Mouse (Mus musculus) midbrain, embryonic 16.5 days (tissue): Measurements from ENCODE around the gene Rtp1. TPM values are rescaled to one million over a fixed set of nuclear protein-coding genes. Genes with fewer than 3 reads are reported as not detected.

Source experiments
- ATAC-seq: fragments of 200-750 bp; cut with Nextera tagmentation; 2 replicates; pipeline ENCODE4 v1.8.0; 2017; ENCODE audit warnings: moderate TSS enrichment
- H3K27ac ChIP-seq: fragments of 300-500 bp; sonication (generic); 2 replicates; pipeline ENCODE4 v1.5.1; 2014; ENCODE audit warnings: mild to moderate bottlenecking, low read length, mixed read lengths
- H3K27me3 ChIP-seq: fragments of 300-500 bp; sonication (generic); 2 replicates; pipeline ENCODE4 v1.6.1; 2014; ENCODE audit warnings: low read depth, low read length, mixed read lengths; ENCODE audit not compliant: control insufficient read depth, insufficient read depth
- H3K36me3 ChIP-seq: fragments of 300-500 bp; sonication (generic); 2 replicates; pipeline ENCODE4 v1.6.1; 2014; ENCODE audit warnings: mild to moderate bottlenecking, low read length, moderate library complexity, mixed read lengths; ENCODE audit not compliant: control insufficient read depth, insufficient read depth
- H3K4me1 ChIP-seq: fragments of 300-500 bp; sonication (generic); 2 replicates; pipeline ENCODE4 v1.6.1; 2014; ENCODE audit warnings: mild to moderate bottlenecking, low read length, mixed read lengths; ENCODE audit not compliant: control insufficient read depth, insufficient read depth
- H3K4me2 ChIP-seq: fragments of 300-500 bp; sonication (generic); 2 replicates; pipeline ENCODE4 v1.6.1; 2014; ENCODE audit warnings: mild to moderate bottlenecking, low read length, mixed read lengths
- H3K4me3 ChIP-seq: fragments of 300-500 bp; sonication (generic); 2 replicates; pipeline ENCODE4 v1.5.1; 2014; ENCODE audit warnings: low read depth, mild to moderate bottlenecking, low read length, moderate library complexity, mixed read lengths
- H3K9ac ChIP-seq: fragments of 300-500 bp; sonication (generic); 2 replicates; pipeline ENCODE4 v1.6.1; 2014; ENCODE audit warnings: low read depth, low read length, mixed read lengths
- H3K9me3 ChIP-seq: fragments of 300-500 bp; sonication (generic); replicated peaks from 2 replicates; pipeline ENCODE4 v1.6.1; 2014; ENCODE audit warnings: mild to moderate bottlenecking, low read length, mixed read lengths; ENCODE audit not compliant: control insufficient read depth, poor library complexity, severe bottlenecking
- WGBS: fragments of 180-500 bp; shearing (Covaris S2); extraction: QIAGEN DNeasy Blood & Tissue Kit; methylation state at CpG from one replicate; pipeline ENCODE4 v1.1.7; 2014; 5-methylcytosine and 5-hydroxymethylcytosine counted together
- polyA plus RNA-seq: library from polyadenylated mRNA; unstranded; fragments of >200 nt; fragmentation: Nextera tagmentation; extraction: Ambion mirVana; gene quantifications from 2 replicates; pipeline ENCODE4 v1.2.1, GENCODE M21; 2015

The Rtp1 gene
- polyA plus RNA-seq: 0.13 and 0.25 TPM in 2 replicates

GRCm38 (mm10) chr16:23428647-23429319 lies at the start of gene Rtp1:
TSS of gene Rtp1 (plus strand) at chr16:23429133.
- H3K27ac ChIP-seq: no peak within 1 kb of the TSS
- H3K9ac ChIP-seq: no peak within 1 kb of the TSS
- H3K9me3 ChIP-seq: no peaks in the 10 kb centered on the region
- no peak for ATAC-seq
- no peak within 1 kb of the TSS for H3K4me2 ChIP-seq
- H3K4me3 ChIP-seq: no peak within 1 kb of the TSS
- H3K4me1 ChIP-seq: no peaks in the 10 kb centered on the region
- WGBS: 78% methylated on average over 7 of the region's 7 CpGs
- no peaks in the 10 kb centered on the region for H3K27me3 ChIP-seq
- no peaks in the 10 kb centered on the region for H3K36me3 ChIP-seq

- Histone ChIP-seq H3K4me1 (no peaks in the 10 kb centered on the region), H3K36me3 (no peaks in the 10 kb centered on the region), H3K27me3 (no peaks in the 10 kb centered on the region), H3K27ac (no peak overlapping the region), H3K4me3 (no peak overlapping the region), H3K9me3 (no peaks in the 10 kb centered on the region), H3K4me2 (no peak overlapping the region), H3K9ac (no peak overlapping the region)
- no peak for ATAC-seq
- WGBS: 85% methylated on average over 3 of the region's 3 CpGs
These were observed 49.2 kb upstream of the Rtp1 start for GRCm38 (mm10) chr16:23379536-23380230.

- Histone ChIP-seq H3K9me3 (no peaks in the 10 kb centered on the region; the same call in 1 of the 2 replicates), H3K27ac (no peak overlapping the region), H3K36me3 (no peaks in the 10 kb centered on the region), H3K4me3 (no peak overlapping the region), H3K4me2 (no peak overlapping the region), H3K9ac (no peak overlapping the region), H3K27me3 (no peaks in the 10 kb centered on the region), H3K4me1 (no peaks in the 10 kb centered on the region)
- ATAC-seq: no peak
These were observed 44.6 kb upstream of the Rtp1 start for GRCm38 (mm10) chr16:23384304-23384703.

DNA sequence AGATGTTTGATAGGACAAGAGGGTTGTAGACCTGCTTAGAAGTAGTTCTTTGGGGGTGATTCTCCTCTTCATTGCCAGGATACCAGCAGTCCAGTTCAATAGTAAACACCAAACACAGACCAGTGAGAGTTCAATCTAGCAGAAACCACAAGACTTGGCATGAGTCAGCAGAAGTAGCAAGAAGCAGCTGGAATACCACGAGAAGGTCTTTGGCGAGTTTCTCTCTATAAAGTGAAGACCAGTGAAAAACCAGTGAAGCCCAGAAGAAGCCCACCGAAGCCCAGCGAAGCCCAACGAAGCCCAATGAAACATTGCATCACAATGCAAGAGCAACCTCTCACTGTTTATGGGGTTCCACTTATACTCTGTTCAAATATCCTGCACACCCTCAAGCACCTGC lies 31.0 kb upstream of the Rtp1 start:
- Histone ChIP-seq H3K36me3 (no peaks in the 10 kb centered on the region), H3K9me3 (no peaks in the 10 kb centered on the region), H3K27me3 (no peaks in the 10 kb centered on the region), H3K4me2 (no peak overlapping the region), H3K9ac (no peak overlapping the region), H3K27ac (no peak overlapping the region), H3K4me1 (no peaks in the 10 kb centered on the region), H3K4me3 (no peak overlapping the region)
- ATAC-seq: no peak
- 93% methylated on average over 5 of the region's 5 CpGs for WGBS

DNA sequence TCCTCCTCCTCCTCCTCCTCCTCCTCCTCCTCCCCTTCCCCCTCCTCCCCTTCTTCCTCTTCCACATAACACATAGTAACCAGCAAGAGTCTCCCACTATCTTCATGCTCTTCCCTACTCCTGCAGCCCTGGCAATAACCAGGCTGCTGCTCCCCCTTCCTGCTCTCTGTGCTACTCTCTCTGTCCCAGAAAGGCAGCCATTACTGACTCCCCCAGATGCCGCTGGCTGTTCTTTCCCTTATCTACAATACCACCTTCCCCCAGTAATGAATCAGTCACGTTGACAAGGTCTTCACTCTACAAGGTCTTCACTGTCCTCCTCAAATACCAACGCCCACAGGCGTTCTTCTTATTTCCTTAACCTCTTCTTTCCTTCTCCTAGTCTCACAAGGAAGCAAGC lies 27.5 kb upstream of the Rtp1 start:
- Histone ChIP-seq H3K4me1 (no peaks in the 10 kb centered on the region), H3K27me3 (no peaks in the 10 kb centered on the region), H3K4me3 (no peak overlapping the region), H3K36me3 (no peaks in the 10 kb centered on the region), H3K4me2 (no peak overlapping the region), H3K9ac (no peak overlapping the region), H3K27ac (no peak overlapping the region), H3K9me3 (no peaks in the 10 kb centered on the region)
- no peak for ATAC-seq
- 70% methylated on average over 4 of the region's 4 CpGs for WGBS

DNA sequence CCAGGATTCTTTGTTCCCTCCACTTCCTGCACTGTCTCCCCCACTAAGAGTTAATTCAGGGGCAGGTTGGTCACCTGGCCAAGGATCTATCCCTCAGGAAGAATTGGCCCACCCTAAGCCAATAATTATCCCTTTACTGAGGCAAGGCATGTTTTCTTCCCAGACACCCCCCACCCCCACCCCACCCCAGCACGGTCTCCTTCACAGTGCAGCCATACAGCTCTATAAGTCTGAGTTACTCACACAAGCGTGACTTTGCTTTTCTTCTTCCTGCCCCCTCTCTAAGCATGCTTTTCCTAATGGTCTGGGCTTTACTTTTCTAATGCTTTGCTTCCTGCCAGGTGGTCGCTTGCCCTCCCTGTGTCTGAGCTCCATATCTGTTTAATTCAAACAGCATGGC lies 27.0 kb upstream of the Rtp1 start:
- Histone ChIP-seq H3K9ac (no peak overlapping the region), H3K9me3 (no peaks in the 10 kb centered on the region), H3K36me3 (no peaks in the 10 kb centered on the region), H3K27me3 (no peaks in the 10 kb centered on the region), H3K4me2 (no peak overlapping the region), H3K4me1 (no peaks in the 10 kb centered on the region), H3K4me3 (no peak overlapping the region), H3K27ac (no peak overlapping the region)
- no peak for ATAC-seq
- WGBS: 59% methylated on average over 3 of the region's 3 CpGs

DNA sequence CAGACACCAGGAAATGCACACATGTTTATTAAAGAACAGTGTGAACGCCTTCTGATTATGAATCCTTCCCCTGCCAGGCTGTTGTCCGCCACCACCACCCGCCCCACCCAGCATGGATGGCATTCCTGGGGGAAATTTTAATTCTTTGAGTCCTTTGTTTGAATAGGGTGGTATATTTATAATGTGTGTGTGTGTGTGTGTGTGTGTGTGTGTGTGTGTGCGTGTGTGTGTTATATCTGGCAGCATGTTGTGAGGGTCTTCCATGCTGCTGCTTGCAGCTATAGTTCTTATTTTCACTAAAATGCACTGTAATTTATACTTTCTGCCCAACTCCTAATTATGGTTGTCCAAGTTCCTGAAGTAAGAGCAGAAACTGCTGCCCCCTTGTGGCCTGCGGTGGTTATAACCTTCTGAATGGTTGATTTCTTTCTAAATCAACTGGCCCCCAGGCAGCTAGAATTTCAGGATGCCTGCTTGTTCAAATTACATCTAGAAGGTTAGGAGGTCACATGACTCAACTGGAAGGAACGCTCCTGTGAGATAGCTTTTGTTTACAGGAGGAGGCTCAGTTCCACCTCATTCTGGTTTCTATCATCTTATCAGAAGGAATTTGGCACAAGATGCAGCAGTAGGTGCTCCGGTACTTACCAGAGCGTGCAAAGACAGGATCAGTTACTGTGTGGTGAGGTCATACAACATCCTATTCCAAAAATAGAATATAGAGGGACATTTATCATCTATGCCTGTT lies 25.8 kb upstream of the Rtp1 start:
- no peaks in the 10 kb centered on the region for H3K27me3 ChIP-seq
- 51% methylated on average over 8 of the region's 8 CpGs for WGBS
- no peaks in the 10 kb centered on the region for H3K9me3 ChIP-seq
- peak; percentile 60 for ATAC-seq
- H3K4me2 ChIP-seq: no peak overlapping the region
- no peak overlapping the region for H3K9ac ChIP-seq
- no peak overlapping the region for H3K4me3 ChIP-seq
- no peaks in the 10 kb centered on the region for H3K36me3 ChIP-seq
- H3K4me1 ChIP-seq: no peaks in the 10 kb centered on the region
- no peak overlapping the region for H3K27ac ChIP-seq

DNA sequence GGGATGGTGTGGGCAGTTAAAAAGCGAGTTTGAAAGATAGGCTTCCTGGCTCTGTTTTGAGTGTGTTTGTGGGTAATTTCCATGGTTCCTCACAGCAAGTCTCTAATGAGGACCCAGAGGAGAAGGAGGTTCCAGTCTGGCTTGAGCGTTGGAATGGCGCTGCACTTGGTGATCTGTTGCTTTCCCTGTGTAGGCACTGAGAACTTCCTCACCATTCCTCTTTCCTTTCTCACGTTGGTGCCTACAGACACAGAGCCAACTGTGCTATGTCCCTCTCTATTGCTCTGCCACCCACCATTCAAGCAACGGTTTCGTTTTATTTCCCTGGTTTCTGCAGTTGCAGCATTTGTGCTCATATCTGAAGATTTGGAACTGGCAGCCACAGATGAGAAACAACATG lies 16.0 kb upstream of the Rtp1 start:
- no peak for ATAC-seq

GRCm38 (mm10) chr16:23416261-23416656 lies 12.7 kb upstream of the Rtp1 start:
- H3K9me3 ChIP-seq: no peaks in the 10 kb centered on the region
- H3K4me1 ChIP-seq: peaks cover 8% of the 10 kb centered on the region
- no peak overlapping the region for H3K9ac ChIP-seq
- H3K36me3 ChIP-seq: no peaks in the 10 kb centered on the region
- H3K4me2 ChIP-seq: peak overlapping the region; percentile 35
- H3K27ac ChIP-seq: no peak overlapping the region
- peak overlapping the region; percentile 2; the same call in 1 of the 2 replicates for H3K4me3 ChIP-seq
- no peak for ATAC-seq
- no peaks in the 10 kb centered on the region for H3K27me3 ChIP-seq
- 47% methylated on average over 10 of the region's 10 CpGs for WGBS

More for the DNA sequence above, 16.0 kb upstream of the Rtp1 start:
- no peaks in the 10 kb centered on the region for H3K9me3 ChIP-seq
- no peaks in the 10 kb centered on the region for H3K36me3 ChIP-seq
- 88% methylated on average over 6 of the region's 6 CpGs for WGBS
- no peak overlapping the region for H3K27ac ChIP-seq
- no peak overlapping the region for H3K9ac ChIP-seq
- no peak overlapping the region for H3K4me2 ChIP-seq
- no peak overlapping the region for H3K4me3 ChIP-seq
- H3K4me1 ChIP-seq: peaks cover 8% of the 10 kb centered on the region
- no peaks in the 10 kb centered on the region for H3K27me3 ChIP-seq
